8 mouse cellular contexts compared by ENCODE assay signal in the genomic region with DNA sequence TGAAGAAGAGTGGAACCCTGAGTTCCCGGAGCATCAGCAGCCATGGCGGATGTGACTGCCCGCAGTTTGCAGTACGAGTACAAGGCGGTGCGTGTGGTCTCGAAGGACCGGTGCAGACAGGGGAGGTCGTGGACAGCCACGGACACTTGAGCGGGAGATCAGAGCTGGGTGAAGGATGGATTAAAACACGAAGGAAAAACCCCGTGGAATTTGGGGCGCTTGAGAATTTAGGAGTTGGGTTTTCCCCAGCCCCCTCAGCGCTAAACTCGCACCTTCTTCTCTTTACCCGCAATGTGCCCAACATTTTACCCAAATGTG. TPM values are rescaled to one million over a fixed set of nuclear protein-coding genes. Genes with fewer than 3 reads are reported as not detected.
DNase-seq lines count a peak whose midpoint lies in the region; ATAC-seq lines count a peak whose summit lies in the region.

No protein-coding gene starts in this region.

- no peak for DNase-seq in kidney, adult 9 months
- DNase-seq in urinary bladder, postnatal 25 days (ENCODE audit: low spot score), result no peak
- no peak for DNase-seq in embryo, embryonic 11 days

- no peak for ATAC-seq in kidney, embryonic 14.5 days (ENCODE audit: low FRiP score, low TSS enrichment)
- ATAC-seq in hindbrain, embryonic 13.5 days (ENCODE audit: low FRiP score), result peak; percentile 11; the same call in 1 of the 2 replicates
- ATAC-seq in midbrain, embryonic 13.5 days, result no peak
- ATAC-seq in frontal cortex, adult (ENCODE audit: low TSS enrichment), result no peak

- WGBS in kidney, embryonic 14.5 days, result 1% methylated on average over 17 of the region's 17 CpGs
- WGBS in hindbrain, embryonic 13.5 days, result under 1% methylated on average over 17 of the region's 17 CpGs
- under 1% methylated on average over 17 of the region's 17 CpGs for WGBS in midbrain, embryonic 13.5 days

- H3K9me3 ChIP-seq in kidney, embryonic 14.5 days (ENCODE audit: control insufficient read depth, low read length), result no peaks in the 10 kb centered on the region
- no peaks in the 10 kb centered on the region for H3K9me3 ChIP-seq in hindbrain, embryonic 13.5 days
- no peaks in the 10 kb centered on the region for H3K9me3 ChIP-seq in midbrain, embryonic 13.5 days

- H3K4me3 ChIP-seq in kidney, embryonic 14.5 days (ENCODE audit: low read length), result peak overlapping the region; percentile 66
- peak overlapping the region; percentile 85 for H3K4me3 ChIP-seq in brown adipose tissue, adult 24 weeks (ENCODE audit: insufficient read depth, low read depth, low read length)
- peak overlapping the region; percentile 90 for H3K4me3 ChIP-seq in hindbrain, embryonic 13.5 days
- peak overlapping the region; percentile 75 for H3K4me3 ChIP-seq in midbrain, embryonic 13.5 days (replicated peaks)

- peaks cover 35% of the 10 kb centered on the region for H3K36me3 ChIP-seq in kidney, embryonic 14.5 days (ENCODE audit: control insufficient read depth, insufficient read depth, low read length)
- peaks cover 36% of the 10 kb centered on the region for H3K36me3 ChIP-seq in hindbrain, embryonic 13.5 days
- H3K36me3 ChIP-seq in midbrain, embryonic 13.5 days, result peaks cover 37% of the 10 kb centered on the region

- peak overlapping the region; percentile 70 for H3K9ac ChIP-seq in kidney, embryonic 14.5 days (ENCODE audit: low read depth, low read length)
- peak overlapping the region; percentile 85 for H3K9ac ChIP-seq in hindbrain, embryonic 13.5 days
- peak overlapping the region; percentile 81 for H3K9ac ChIP-seq in midbrain, embryonic 13.5 days (replicated peaks)

- H3K4me2 ChIP-seq in kidney, embryonic 14.5 days (replicated peaks; ENCODE audit: low read depth, low read length), result peak overlapping the region; percentile 54
- peak overlapping the region; percentile 89 for H3K4me2 ChIP-seq in hindbrain, embryonic 13.5 days
- peak overlapping the region; percentile 92 for H3K4me2 ChIP-seq in midbrain, embryonic 13.5 days (replicated peaks)

- no peaks in the 10 kb centered on the region for H3K27me3 ChIP-seq in kidney, embryonic 14.5 days (ENCODE audit: control insufficient read depth, insufficient read depth, low read length)
- no peaks in the 10 kb centered on the region for H3K27me3 ChIP-seq in hindbrain, embryonic 13.5 days
- H3K27me3 ChIP-seq in midbrain, embryonic 13.5 days, result no peaks in the 10 kb centered on the region

- peak overlapping the region; percentile 30; the same call in 1 of the 2 replicates for H3K27ac ChIP-seq in kidney, embryonic 14.5 days (ENCODE audit: low read depth, low read length)
- peak overlapping the region; percentile 69 for H3K27ac ChIP-seq in brown adipose tissue, adult 24 weeks (replicated peaks; ENCODE audit: low read depth, low read length)
- peak overlapping the region; percentile 84 for H3K27ac ChIP-seq in hindbrain, embryonic 13.5 days
- peak overlapping the region; percentile 74 for H3K27ac ChIP-seq in midbrain, embryonic 13.5 days

- H3K4me1 ChIP-seq in kidney, embryonic 14.5 days (ENCODE audit: control insufficient read depth, insufficient read depth, low read length), result peaks cover 4% of the 10 kb centered on the region; the same call in 1 of the 2 replicates
- H3K4me1 ChIP-seq in brown adipose tissue, adult 24 weeks (ENCODE audit: control insufficient read depth, insufficient read depth, insufficient read length, low read length), result peaks cover 3% of the 10 kb centered on the region; the same call in 1 of the 2 replicates
- H3K4me1 ChIP-seq in hindbrain, embryonic 13.5 days (replicated peaks), result peaks cover 17% of the 10 kb centered on the region
- peaks cover 21% of the 10 kb centered on the region for H3K4me1 ChIP-seq in midbrain, embryonic 13.5 days (replicated peaks)

RNA-seq across cellular contexts. Expression of a gene that starts 0.2 kb away (rescaled TPM):
- polyA plus RNA-seq in kidney, embryonic 14.5 days (2014; fragmentation: Nextera tagmentation; extraction: Ambion mirVana), result 62.7 and 85.9 TPM in 2 replicates
- 26.7 and 31.7 TPM in 2 replicates for polyA plus RNA-seq in brown adipose tissue, adult 24 weeks (2012; ENCODE audit: insufficient read depth, insufficient read length, missing spikeins)
- polyA plus RNA-seq in hindbrain, embryonic 13.5 days (2015; fragmentation: Nextera tagmentation; extraction: Ambion mirVana), result 51.0 and 53.7 TPM in 2 replicates
- polyA plus RNA-seq in midbrain, embryonic 13.5 days (2015; fragmentation: Nextera tagmentation; extraction: Ambion mirVana), result 62.3 and 62.7 TPM in 2 replicates

RNA-seq across cellular contexts. Expression of a gene that starts 0.3 kb away (rescaled TPM):
- polyA plus RNA-seq in kidney, embryonic 14.5 days (2014; fragmentation: Nextera tagmentation; extraction: Ambion mirVana), result 2.7 and 3.6 TPM in 2 replicates
- 2.3 and 2.4 TPM in 2 replicates for polyA plus RNA-seq in brown adipose tissue, adult 24 weeks (2012; ENCODE audit: insufficient read depth, insufficient read length, missing spikeins)
- 1.7 and 2.0 TPM in 2 replicates for polyA plus RNA-seq in hindbrain, embryonic 13.5 days (2015; fragmentation: Nextera tagmentation; extraction: Ambion mirVana)
- polyA plus RNA-seq in midbrain, embryonic 13.5 days (2015; fragmentation: Nextera tagmentation; extraction: Ambion mirVana), result 1.7 and 1.8 TPM in 2 replicates

RNA-seq across cellular contexts. Expression of a gene that starts 39.2 kb away (rescaled TPM):
- 60.1 and 62.5 TPM in 2 replicates for polyA plus RNA-seq in kidney, embryonic 14.5 days (2014; fragmentation: Nextera tagmentation; extraction: Ambion mirVana)
- 36.2 and 50.4 TPM in 2 replicates for polyA plus RNA-seq in brown adipose tissue, adult 24 weeks (2012; ENCODE audit: insufficient read depth, insufficient read length, missing spikeins)
- 60.7 and 66.8 TPM in 2 replicates for polyA plus RNA-seq in hindbrain, embryonic 13.5 days (2015; fragmentation: Nextera tagmentation; extraction: Ambion mirVana)
- 64.0 and 68.4 TPM in 2 replicates for polyA plus RNA-seq in midbrain, embryonic 13.5 days (2015; fragmentation: Nextera tagmentation; extraction: Ambion mirVana)

RNA-seq across cellular contexts. Expression of a gene that starts 39.3 kb away (rescaled TPM):
- polyA plus RNA-seq in kidney, embryonic 14.5 days (2014; fragmentation: Nextera tagmentation; extraction: Ambion mirVana), result 13.5 and 19.8 TPM in 2 replicates
- polyA plus RNA-seq in brown adipose tissue, adult 24 weeks (2012; ENCODE audit: insufficient read depth, insufficient read length, missing spikeins), result 18.6 and 27.3 TPM in 2 replicates
- polyA plus RNA-seq in hindbrain, embryonic 13.5 days (2015; fragmentation: Nextera tagmentation; extraction: Ambion mirVana), result 49.0 TPM in 2 replicates
- 43.9 and 44.6 TPM in 2 replicates for polyA plus RNA-seq in midbrain, embryonic 13.5 days (2015; fragmentation: Nextera tagmentation; extraction: Ambion mirVana)

Comparison
In these comparisons a context has a peak if more than half of its experiments do, and no peak if none do; other contexts are left out.
1. H3K27ac ChIP-seq: peak in every context shown above with its lines; median percentile 84 in hindbrain, embryonic 13.5 days; 74 in midbrain, embryonic 13.5 days; 69 in brown adipose tissue, adult 24 weeks; 30 in kidney, embryonic 14.5 days.